Mouse (Mus musculus) megakaryocyte, embryonic 14.5 days (primary cell): ENCODE results near the gene Polr2f.

Source experiments
- FLI1 ChIP-seq: IDR thresholded peaks from 2 replicates; pipeline ENCODE4 v1.6.1; 2012; ENCODE audit warnings: low read length, inconsistent platforms, mixed read lengths
- GATA1 ChIP-seq: IDR thresholded peaks from 3 replicates; pipeline ENCODE4 v1.6.1; 2012; ENCODE audit warnings: mixed read lengths, low read length, inconsistent platforms, borderline replicate concordance

DNA sequence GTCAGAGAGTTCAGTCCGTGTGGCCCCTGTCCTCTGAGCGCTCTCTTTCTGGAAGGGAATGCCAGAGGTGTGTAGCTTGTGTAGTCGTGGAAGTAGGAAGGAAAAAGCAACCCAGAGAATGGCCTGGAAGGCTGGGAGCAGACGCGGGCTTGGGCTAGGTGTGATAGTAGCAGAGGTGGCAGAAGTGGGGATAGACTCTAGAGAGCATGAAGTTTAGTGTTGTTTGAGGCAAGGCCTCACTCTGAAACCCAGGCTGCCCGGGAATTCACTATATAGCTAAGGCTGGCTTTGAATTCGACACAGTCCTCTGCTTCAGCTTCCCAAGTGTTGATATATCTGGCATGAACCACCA lies 733 bp downstream of the Polr2f start:
- TF ChIP-seq GATA1 = no peak
- TF ChIP-seq FLI1 = no peak
